Mouse (Mus musculus): ENCODE results near the gene Baiap3.
A peak's percentile ranks its signal among the peaks of the same experiment; 100 is the strongest.

The Baiap3 gene

GRCm38 (mm10) chr17:25210680-25211466, 45.3 kb downstream of the Baiap3 start:
- DNase-seq (ENCODE audit: low spot score) = no peak

GRCm38 (mm10) chr17:25210006-25210405, 46.2 kb downstream of the Baiap3 start:
- peak; percentile 51 for DNase-seq (ENCODE audit: low spot score)

DNA sequence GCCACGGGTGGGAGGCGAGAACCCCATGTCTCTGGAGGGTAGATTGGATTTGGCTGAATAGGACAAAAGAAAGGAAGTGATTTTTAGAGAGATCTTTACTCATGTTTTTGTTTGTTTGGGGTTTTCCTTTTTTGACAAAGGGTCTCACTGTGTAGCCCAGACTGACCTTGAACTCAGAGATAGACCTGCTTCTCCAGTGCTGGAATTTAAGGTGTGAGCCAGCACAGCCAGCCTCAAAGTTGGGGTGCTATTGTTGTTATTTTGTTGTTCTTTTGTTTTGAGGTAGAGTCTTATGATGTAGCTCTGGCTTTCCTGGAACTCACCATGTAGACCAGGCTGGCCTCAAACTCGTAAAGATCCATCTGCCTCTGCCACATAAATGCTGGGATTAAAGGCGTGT, 53.8 kb downstream of the Baiap3 start:
- DNase-seq (ENCODE audit: low spot score) = no peak
